Mouse (Mus musculus) megakaryocyte progenitor cell, adult 5-6 weeks (primary cell): ENCODE results near the gene Il15ra. TPM values are rescaled to one million over a fixed set of nuclear protein-coding genes. Genes with fewer than 3 reads are reported as not detected.

Experiments
- ATAC-seq: replicated peaks from 2 replicates; pipeline ENCODE4 v1.8.0; 2016; ENCODE audit warnings: mild to moderate bottlenecking, moderate TSS enrichment, inconsistent platforms; ENCODE audit not compliant: poor library complexity
- total RNA-seq, 2 experiments: library from RNA; stranded (forward) in 1 of 2; stranded (reverse) in 1 of 2; fragments of 157-497, 149-512 nt in 1 of 2; fragments of 200-1000 nt in 1 of 2; gene quantifications; 2 replicates each; pipeline versions ENCODE4 v1.2.3 to v1.2.4; 2015 to 2017

The Il15ra gene
- total RNA-seq (2015) (22.2 and 27.2 TPM in 2 replicates), total RNA-seq (2017) (21.3 and 27.5 TPM in 2 replicates)

DNA sequence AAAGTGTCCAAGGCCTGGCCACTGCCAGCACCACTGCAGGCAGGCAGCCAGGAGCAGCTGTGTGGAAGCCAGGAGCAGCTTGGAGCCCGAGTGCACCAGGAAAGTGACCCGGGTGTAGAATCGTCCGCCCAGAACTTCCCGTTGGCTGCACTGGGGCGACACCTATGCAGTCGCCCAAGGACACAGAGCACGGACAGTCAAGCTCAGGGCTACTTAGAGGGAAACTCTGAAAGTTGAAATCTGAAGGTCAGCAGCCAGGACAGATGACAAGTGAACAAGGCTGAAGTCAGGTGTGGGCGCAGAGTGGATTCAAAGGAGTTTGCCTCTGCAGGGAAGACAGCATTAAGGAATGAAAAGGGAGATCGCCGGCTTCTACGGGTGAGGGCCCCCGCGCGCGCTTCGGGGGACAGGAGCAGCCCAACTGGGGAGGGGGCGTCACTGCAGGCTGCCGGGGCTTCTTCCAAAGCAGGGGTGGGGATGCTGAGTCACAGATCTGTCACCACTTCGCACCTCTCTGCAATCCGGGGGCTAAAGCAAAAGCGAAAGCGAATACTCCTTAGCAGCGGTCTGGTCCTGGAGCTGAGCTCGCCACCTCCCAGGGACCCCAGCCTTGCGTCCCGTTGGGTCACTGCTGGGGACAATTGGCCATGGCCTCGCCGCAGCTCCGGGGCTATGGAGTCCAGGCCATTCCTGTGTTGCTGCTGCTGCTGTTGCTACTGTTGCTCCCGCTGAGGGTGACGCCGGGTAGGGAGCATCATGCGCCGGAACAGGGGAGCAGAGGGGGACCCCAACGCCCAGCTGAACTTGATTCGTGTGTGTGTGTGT, at the start of gene Il15ra:
TSS of gene Il15ra (plus strand) at position 90 of the 825 bp plus-strand sequence.
- ATAC-seq, result peak; percentile 59

DNA sequence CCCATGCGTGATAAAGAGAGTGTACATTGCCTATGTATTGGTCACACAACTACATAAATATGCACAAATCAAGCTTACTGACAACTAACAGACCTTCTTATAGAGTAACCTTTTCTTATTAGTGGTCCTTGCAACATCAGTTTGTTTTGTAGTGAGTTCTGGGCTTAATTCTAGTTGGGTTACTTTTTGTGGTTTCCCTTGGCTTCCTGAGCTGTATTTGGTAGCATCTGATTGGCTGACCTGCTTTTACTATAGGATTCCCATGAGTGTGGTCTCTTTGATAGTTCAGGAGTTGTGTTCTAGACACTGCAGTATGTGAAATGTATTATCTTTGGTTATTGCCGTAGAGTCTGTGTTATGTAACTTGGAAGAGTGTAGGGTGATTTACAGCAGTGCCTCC, 47.5 kb upstream of the Il15ra start:
- ATAC-seq, result no peak

DNA sequence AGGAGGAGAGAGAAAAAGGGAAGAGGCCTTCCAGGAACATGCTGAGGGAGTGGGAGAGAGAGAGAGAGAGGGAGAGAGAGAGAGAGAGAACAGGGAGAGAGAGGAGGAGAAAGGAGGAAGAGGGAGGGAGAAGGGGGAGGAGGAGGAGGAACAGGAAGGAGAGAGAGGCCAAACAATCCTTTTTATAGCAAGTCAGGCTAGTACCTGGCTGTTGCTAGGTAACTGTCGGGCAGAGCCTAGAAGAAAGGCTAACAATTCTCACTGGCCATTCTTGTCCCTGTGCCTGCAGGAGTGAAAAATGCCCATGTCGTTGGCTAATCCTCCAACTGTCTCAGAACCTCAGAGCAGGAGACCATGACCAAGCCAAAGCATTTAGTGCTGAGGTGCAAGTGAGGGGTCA, 45.8 kb upstream of the Il15ra start:
- no peak for ATAC-seq

DNA sequence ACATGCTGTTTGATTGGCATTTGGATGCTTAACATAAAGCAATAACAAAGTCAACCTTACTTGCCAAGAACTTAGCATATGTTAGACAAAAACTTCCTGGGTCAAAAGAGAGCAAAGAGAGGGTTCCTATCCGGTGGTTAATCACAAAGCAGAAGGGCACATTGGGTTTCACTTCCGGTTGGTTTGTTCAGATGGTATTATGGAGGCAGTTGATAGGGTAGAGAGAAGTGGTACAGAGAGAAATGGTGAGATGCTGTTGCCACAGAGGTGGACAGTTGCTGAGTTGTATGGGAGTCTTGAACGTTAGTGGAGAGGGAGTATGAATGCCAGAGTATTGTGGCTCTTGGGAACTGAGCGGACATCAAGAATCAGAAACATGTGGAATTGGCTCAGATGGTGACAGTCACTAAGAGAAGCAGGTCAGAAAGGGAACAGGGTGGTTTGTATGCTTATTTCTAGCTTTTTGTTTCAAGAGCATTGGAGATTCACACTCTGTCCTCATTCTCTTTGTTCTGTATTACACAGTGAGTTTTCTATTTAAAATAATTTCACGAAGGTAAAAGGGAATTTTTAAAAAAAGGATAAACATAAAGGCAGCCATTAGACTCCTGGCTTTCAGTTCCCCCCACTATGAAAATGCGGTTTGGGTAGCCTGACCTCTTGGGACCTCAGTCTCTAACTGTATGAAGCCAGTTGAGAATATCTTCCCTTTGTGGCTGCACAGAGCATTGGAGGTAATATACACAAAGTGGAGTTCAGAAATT, 42.8 kb upstream of the Il15ra start:
- ATAC-seq, result peak; percentile 45

DNA sequence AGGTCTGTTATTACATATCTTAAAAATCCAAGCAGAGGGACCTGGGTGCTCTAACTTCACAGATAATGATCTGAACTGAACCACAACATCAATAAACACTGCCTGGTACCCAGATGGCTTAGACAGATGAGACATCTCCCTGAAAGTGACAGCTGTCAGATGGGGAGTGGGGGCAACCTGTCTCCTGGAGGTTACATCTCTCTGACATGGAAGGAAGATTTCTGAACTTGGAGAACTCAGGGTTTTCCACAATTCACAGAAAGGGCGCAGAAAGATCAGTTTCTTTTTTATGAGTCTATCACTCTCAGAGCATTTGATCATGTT, 42.2 kb upstream of the Il15ra start:
- no peak for ATAC-seq

DNA sequence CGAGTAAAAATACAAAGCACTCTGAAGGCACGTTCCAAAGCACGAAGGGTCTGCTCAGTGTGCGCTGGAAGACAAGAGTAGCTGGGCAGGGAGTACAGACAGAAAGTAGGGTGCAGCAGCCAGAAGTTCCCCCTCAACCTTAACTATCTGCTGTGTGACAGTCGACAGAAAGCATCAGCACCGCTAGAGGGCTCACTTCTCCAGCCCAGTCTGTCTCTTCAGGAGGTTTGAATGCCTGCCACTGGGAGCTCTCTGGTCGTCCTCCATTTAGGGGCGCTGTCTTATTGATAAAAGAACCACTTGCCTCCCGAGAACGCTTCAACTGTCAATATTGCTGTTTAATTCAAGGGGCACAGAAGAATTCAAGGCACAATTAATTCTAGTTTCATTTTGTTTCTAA, 41.1 kb upstream of the Il15ra start:
- ATAC-seq, result peak; percentile 98

DNA sequence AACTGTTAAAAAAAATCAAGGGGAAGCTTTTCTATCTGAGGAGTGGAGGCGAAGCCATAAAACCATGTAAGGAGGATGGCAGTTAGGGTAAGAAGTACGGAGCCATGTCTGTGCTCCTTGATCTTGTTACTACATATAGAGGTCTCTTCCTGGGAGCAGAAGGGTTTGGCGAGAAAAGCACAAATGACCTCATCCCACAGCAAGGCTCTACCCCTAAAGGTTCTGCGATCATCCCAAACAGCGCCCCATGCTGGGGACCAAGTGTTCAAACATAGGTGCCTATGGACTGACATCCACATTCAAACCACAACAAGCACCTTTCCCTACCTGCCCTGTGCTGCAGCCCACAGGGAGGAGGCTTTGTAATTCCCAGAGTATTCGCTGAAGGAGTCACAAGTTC, 40.7 kb upstream of the Il15ra start:
- ATAC-seq, result peak; percentile 67

DNA sequence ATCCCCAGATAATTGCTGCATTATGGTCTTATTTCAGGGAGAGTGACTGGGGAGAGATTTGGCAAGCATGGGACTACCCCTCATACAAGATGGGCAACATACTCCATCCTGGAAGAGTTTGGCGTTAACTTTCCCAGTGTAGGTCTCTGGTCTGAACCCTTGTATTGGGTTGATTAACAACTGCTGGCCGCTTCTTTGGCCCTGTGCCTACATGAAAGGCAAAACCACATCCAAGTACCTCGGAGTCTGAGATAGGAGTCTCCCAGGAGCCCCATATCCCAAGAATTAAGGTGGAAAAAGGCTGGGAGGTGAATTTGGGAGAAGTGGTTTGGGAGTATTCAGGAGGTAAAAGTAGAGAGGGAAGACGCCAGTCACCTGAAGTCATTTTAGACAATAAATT, 40.3 kb upstream of the Il15ra start:
- no peak for ATAC-seq

DNA sequence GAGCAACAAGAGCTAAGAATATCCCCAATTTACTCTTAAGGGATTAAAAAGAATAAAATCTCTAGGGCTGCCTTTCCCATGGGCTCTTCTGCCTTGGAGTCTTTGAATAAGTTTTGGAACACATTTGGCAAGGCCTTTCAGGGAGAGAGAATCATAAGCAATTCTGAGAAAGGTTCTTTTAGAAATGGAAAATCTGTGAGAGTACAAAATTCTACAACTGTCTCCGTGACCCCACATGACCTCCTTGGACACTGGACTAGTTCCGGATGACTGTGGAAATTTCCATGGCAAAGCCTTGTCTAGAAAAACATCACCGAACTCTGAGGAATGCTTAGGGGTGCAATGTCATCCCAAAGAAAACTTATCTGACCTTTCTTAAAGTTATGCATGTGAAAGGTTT, 39.8 kb upstream of the Il15ra start:
- ATAC-seq, result no peak

DNA sequence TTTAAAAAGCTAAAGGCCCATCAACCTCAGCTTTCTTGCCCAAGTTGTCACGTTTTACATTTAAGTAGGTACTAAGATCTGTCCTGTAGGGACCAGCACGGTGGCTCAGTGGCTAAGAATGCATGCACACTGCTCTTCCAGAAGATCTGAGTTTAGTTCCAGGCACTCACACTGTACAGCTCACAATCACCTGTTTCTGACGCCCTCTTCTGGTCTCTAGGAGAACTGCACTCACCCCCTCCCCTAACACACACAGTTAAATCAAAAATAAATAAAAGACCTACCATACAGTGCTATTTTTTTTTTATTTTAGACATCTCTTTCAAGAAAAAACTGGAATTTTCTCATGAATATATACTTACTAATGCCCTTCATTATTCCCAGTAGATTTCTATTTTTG, 32.9 kb upstream of the Il15ra start:
- ATAC-seq, result peak; percentile 83

DNA sequence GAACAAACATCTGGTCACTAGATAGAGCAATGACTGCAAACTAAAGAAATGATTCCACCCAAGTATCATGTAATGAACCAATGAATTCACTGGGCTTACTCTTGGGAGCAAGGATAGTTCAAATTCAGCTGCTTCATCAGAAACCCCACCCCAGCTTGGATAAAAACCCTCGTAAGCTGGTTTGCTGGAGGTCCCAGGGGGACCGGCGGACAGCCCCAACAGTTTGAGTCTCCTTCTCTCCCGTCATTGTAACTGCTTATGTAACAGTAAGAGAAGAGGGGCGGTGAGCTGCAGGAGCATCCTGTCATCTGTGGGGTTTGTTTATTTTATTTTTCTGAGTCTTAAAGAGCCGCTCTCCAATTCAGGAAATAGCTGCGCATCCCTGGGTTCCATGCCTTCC, 25.5 kb upstream of the Il15ra start:
- no peak for ATAC-seq

DNA sequence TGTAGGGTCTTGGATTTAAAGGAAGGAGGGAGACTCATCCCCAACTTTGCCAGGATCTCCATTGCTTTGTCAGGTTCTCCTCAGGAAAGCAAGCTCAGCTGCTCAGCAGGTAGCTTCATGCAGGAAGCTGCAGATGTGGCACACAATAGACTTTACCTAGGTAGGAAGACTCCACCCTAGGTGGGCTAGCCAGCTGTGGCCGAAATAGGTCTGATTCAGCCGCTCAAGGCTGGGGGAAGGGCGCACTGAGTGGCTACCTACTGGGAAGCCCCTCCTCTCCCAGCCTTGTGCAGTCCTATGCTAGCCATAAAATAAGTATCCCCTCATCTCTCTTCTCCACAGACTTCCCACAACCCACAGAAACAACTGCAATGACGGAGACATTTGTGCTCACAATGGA, 22.4 kb upstream of the Il15ra start:
- ATAC-seq, result no peak

DNA sequence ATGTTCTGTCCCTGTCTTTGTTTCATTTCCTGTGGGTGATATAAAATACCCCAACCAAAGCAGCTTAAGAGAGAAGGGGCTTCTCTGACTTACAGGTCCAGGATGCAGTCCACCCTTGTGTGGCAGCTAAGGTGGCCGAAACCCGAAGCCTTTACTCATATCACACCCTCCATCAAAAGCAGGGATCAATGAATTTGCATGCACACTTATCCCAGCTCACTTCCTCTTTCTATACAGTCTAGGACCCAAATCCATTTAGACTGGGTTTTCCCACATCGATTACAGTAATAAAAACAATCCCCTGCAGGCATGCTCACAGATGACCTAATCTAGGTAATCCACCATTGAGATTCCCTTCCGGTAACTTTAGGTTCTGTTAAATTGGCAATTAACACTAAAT, 18.6 kb upstream of the Il15ra start:
- no peak for ATAC-seq

DNA sequence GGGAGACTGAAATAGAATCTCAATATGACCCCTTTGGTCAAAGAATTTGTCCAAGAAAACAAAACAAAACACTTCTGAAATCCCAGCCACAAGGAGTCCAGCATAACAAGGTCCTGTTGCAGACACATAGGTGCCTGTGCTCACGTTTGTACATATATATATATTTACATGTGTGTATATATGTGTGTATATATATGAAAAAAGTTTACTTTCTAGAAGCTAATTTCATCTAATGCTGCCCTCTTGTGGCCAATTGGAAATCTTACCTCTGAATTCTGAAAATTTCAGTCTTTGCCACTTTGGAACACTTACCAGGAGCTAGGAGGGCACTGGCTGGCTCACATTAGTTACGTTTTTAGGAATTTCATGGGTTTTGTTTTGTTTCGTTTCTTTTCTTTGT, 17.7 kb upstream of the Il15ra start:
- ATAC-seq, result peak; percentile 66

DNA sequence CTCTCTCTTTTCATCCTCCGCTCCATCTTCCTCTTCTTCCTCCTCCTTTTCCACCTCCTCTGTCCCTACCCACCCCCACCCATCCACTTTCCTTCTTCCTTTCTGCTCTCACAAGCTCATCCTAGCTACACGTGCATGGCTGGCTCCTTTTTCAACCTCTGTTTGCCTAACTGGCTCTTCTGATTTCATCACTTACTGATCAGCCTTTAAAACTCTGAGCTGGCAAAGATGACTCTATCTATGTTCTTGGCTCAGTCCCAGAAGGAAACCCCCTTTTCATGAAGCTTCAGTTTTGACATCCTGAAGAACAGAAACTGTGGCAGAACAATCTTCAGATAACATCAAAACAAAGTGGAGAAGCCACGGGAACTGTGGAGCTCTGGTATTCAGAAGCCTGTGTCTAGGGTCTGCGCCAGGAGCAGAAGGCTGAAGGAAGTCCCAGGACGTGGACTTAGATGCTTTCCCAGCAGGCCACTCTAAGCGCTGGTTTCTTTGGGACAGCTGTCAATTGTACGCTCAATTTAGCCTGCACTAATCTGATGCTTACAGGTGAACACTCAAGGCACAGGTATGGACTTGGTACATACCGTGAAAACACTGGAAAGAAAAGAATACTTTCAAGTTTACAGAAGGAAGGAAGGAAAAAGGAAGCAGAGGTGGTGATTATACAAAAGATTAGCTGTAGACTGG, 14.7 kb upstream of the Il15ra start:
- peak; percentile 58 for ATAC-seq

DNA sequence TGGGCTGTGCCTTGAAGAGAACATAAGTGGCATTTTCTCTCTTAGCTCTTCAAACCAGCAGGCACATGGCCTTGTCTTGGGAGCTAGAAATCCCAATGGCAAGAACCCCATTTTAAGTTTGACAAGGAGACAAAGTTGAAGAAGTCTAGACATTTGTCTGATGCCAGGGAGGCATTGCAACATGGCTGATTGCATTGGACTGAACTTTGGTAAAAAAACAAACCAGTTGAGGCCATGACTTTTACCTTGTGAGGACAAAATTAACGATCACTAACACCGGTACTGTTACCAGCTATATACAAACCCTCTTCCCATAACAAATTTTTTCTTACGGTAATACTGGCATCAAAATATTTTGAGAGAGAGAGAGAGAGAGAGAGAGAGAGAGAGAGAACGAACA, 11.7 kb upstream of the Il15ra start:
- ATAC-seq, result no peak

DNA sequence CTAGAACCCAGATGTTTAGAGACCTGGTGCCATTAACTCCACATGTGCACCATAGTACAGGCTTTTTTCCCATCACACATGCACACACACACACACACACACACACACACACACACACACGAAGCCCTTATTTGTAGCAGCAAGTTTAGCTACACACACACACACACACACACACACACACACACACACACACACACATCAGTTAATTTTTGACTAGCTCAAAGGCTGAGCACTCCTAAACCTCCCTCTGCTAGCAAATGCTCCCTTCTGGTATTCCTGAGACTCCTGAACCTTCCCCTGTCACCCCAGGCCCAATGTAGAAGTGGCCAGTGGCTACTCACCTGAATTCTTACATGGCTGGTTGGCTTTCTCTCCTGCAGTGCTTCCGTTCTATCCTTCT, 11.0 kb upstream of the Il15ra start:
- ATAC-seq, result no peak

DNA sequence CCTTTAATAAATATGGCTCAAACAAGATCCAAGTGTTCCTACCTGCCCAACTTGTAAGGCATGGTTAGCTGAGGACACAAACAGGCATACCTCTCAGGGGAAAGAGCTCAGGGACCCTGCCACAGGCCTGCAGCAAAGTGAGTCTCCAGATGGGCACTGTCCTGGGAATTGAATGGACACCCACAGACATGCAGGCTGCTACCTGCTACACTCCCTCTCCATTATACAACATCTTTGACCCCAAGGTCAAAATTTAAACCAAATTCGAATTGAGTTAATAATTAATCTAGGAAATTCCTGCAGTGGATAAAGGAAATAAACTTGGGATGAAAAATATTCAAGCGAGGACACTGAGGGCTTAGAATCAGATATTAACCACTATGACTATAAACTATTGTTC, 9.2 kb upstream of the Il15ra start:
- ATAC-seq, result no peak

DNA sequence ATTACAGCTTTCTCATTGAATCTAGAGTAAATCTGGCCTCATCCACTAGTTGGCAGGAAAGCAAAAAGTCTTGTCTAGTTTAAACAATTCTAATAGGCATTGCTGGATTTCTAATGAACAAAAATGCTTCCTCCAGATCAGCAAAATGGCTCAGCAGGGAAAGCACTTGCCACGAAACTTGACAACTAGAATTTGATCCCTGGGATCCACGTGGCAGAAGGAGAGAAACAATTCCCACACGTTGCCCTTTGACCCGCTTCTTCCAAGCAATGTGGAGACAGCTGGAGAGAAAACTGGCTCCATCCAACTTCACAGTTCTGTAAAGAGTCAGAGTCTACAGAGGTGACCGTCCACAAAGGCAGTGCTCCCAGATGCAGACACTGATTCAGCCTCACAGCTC, 6.1 kb upstream of the Il15ra start:
- ATAC-seq, result no peak

DNA sequence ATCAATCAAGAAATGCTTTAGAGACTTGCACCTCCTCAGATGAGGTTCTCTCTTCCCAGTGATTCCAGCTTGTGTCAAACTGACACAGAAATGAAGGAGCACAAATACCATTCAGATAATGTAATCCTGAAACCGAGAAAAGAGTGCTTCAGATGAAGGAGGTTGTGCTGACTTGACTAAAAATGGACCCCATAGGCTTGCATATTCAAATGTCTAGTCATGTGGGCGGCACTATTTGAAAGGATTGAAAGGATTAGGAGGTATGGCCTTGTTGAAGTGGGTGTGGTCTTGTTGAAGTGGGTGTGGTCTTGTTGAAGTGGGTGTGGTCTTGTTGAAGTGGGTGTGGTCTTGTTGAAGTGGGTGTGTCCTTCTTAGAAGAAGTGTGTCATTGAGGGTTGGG, 5.2 kb upstream of the Il15ra start:
- 0 out of 2 replicates have a peak, but pooled peaks have one; percentile 23 for ATAC-seq

DNA sequence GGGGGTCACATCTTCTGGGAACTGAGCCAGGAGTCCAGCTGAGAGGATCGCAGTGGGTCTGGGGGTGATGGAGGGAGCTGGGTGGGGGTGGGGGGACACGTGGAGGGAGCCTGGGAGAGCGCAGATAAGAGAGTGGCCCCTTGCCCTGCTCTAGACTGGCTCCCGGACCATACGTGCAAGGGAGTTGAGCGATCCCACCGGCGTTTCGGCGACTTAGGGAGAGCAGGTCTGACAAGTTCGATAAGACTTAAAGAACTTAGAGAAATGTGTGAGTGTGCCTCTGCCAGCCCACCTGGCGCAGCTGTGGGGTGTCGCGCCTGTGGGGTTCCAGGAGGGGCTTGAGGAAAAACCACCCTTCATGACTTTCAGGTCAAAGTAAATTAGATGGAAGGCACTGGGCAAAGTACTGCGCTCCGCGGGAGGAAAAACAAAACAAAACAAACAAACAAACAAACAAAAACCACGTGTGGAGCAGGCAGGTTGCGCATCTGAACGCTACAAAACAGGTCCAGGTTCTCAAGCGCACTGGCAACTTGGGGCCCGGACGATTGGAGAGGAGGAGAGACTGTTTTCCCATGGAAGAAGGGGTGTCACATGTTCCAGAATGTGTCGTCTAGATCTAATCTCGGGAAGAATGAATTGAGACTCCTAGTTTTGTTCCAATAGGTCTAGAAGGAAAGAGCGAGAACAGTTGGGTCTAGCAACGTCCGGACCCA, 1.1 kb downstream of the Il15ra start:
- ATAC-seq, result peak; percentile 12
